Mouse (Mus musculus): ENCODE measurements at regions not wholly inside any gene's neighbourhood (a gene's known extent, or its start where the extent isn't known, plus 50 kb on each side); places are given as distances from the start of the nearest gene placed in this dataset.
"Not testable (repeated sequence)": the region's sequence is repeated elsewhere in the genome, so short reads cannot be mapped to it uniquely, and the experiment has no call there.

DNA sequence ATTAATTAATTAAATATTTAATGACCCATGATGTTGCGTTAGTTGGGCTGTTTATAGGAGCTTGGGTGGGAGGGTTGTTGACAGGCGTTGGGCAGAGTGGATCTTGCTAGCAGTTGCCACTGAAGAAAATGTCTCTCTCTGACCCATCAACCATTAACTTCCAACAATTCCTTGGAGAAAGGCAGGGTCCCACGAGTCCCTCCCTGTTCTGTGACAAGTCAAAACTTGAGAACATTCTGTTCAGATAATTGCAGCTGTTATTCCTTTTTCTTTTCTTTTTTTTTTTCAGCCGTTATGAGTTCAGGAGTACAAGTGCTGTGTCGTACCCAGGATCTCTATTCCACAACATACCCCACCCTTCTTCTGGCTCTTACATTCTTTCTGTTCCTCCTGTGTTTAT lies 59.8 kb upstream of the Tnfrsf21 start:
- no peak for DNase-seq

DNA sequence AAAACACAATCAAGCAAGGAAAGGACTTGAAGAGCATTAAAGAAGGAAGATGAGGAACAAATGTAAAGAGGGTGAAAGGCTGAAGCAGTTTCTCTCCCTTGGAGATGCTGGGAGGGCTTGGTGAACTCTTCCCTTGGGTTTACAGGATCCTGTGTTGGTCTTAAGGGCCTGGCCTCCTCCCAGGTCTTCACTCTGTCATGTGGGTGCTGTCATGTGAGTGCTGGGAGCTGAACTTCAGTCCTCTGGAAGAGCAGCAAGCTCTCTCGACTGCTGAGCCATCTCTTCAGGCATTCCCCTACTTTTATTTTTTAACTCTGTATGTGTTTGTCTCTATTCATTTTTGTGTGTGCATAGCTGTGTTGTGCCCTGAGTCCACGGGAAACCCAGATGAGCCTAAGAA lies 61.6 kb upstream of the Tnfrsf21 start:
- DNase-seq, result peak; percentile 71 to 80

DNA sequence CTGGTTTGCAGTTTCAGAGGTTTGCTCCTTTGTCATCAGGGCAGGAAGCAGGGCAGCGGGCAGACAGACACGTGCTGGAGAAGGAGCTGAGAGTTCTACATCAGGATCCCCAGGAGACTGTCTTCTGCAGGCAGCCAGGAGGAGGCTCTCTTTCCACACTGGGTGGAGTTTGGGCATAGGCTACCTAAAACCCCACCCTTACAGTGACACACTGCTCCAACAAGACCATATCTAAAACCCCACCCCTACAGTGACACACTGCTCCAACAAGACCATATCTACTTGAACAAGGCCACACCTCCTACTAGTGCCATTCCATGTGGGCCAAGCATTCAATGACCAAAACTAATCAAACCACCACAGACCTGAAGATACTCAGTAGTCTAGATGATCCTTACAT lies 68.0 kb upstream of the Cd2ap start:
- DNase-seq, result no peak

DNA sequence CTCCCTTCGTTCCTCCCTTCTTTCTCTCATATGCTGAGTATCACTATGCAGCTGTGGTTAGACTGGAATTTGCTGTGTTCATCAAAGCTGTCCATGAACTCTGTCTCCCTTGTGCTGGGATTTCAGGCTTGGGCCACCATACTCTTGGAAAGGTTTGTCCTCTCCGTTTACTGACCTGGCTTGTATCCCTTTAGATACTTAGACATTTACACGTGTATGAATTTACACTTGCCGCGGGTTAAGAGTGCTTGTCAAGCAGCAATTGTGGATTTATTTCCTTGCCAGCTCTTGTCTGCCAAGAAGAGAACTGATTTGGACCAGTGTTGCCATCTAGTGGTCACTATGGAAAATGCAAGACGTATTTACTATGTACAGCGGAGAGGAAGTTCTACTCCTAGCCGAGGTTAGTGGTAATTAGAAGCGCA lies 66.8 kb upstream of the Cd2ap start:
- DNase-seq, result peak in 1 of 2 experiments; percentile 86

DNA sequence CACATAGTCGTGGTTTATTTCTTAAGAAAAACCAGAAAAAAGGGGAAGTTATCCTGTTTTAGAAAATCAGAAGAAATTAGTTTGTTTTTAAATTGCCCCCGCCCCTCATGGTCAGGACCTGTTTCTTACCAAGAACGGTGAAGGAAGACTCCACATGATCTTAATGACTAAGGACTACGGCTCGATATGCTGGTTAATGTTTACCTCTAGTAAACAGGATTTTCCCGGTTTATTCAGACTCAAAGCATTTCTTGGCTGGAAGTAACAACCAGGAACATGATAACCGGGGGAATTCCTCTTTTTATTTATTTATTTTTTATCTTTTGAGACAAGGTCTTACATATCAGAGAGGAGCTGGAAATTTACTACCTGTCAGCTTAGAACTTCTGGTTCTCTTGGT lies 63.0 kb upstream of the Cd2ap start:
- no peak for DNase-seq

DNA sequence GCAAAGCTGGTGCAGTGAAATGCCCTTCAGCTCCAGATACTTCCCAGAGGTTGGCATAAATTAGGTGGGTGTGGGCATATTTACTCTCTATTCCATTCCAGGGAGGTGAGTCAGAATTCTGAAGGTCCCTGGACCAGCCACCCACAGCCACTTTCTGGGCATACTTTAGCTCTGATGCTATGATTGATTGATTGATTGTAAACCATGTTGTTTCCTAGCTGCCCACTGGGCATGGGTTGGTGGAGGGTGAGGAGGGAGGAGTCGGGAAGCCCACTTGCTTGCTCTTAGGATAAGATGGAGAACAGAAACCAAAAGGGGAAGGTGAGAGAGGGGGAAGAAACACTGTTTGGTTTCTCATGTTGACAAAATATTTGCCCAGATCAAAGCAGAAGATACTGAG lies 62.1 kb upstream of the Cd2ap start:
- no peak for DNase-seq

DNA sequence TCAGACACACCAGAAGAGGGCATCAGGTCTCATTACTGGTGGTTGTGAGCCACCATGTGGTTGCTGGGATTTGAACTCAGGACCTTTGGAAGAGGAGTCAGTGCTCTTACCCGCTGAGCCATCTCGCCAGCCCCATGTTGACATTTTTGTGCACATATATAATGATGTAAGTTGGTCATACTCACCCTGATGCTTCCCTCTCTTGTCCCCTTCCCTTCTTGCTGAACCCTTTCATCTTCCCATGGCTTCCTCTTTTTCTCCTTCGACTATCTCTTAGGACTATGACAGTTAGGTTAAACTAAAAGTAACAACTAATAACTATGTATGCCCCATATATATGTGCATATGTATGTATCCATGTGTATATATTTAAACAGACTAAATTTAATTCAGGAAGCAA lies 61.0 kb upstream of the Cd2ap start:
- DNase-seq, result not testable (repeated sequence)

DNA sequence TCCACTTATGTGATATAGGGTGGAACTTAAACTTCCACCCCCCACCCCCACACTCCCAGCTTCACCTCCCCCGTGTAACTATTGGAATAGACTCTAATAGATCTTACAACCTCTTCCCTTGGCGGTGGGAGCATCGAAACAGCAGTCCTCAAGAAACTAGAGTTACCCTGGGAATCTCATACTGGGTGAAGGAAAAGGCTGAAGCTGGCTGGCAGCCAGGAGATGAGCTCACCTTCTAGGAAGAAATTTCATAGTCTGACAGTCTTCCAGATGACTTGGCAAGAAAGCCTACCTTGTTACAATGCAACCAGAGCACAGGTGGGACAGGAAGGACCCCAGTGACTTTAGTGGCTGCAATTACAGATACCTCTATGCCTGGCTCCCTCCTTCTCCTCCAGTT lies 57.6 kb upstream of the Cd2ap start:
- DNase-seq, result peak; percentile 75 to 76

DNA sequence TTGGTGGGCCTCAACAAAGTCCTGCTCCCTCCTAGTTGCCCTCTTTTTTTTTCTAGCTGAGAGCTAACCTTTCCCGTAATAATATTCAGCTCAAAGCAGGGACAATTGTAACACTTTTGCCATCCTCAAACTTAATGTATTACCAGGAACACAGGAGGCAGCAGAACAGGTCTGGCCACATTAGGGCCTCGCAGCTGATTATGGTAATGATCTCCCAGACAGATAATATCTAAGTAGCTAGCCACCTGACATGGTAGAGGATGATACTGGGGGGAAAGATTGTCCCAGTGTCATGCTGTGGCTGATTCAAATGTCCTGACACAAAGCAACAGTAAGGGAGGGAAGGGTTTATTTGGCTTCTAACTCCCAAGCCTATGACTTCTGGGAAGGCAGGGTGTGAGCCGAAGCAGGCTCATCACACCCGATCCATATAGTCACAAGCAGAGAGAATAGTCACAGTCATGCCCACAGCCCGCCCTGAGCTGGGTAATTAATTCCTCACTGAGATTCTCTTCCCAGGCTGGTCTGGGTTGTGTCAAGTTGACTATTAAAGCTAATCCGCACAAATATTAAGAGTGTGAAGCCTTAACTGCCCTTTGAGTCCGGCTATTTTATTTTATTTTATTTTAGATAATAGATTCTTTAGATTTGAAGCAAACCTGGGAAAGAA lies 57.0 kb upstream of the Cd2ap start:
- peak in 1 of 2 experiments; percentile 43 for DNase-seq

DNA sequence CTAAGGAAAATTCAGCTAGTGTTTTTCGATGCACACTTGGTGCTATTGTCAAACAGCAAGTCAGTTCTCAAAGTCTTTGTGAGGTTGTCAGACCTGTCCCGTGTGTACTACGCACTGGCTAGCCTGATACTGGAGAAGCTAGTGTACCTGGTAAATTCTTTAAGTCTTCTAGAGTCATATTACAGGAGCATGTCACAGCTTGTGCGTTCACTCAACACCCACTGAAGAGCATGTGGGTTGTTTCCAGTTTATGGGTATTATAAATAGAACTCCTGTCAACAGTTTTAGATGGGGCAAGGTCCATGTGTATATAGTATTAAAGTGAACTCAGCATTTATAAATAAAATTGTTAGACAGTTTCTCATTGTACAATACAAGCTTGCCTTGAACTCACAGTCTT lies 50.9 kb upstream of the Cd2ap start:
- DNase-seq, result no peak

Measured in kidney, postnatal 25 days (tissue).